17 mouse cellular contexts compared by ENCODE assay signal in genomic region chr2:153703389-153703788, GRCm38 (mm10). TPM values are rescaled to one million over a fixed set of nuclear protein-coding genes. Genes with fewer than 3 reads are reported as not detected.
"Had no signal": no experiment of that assay in that cellular context is flagged by ENCODE, and none has a peak within 500 bp of the region (broad histone marks: within the 10 kb centered on the region; RNA-seq: fewer than 3 reads in every experiment).

No protein-coding gene starts in this region.

- H3K27ac ChIP-seq: kidney, postnatal 0 days; limb, embryonic 13.5 days; liver, embryonic 14.5 days; neural tube, embryonic 12.5 days; stomach, embryonic 15.5 days had no signal

- H3K4me1 ChIP-seq: limb, embryonic 13.5 days; neural tube, embryonic 12.5 days; stomach, embryonic 15.5 days had no signal

- H3K9ac ChIP-seq: limb, embryonic 13.5 days; liver, embryonic 14.5 days; neural tube, embryonic 12.5 days; stomach, embryonic 15.5 days had no signal

- H3K4me2 ChIP-seq: limb, embryonic 13.5 days; neural tube, embryonic 12.5 days; stomach, embryonic 15.5 days had no signal

- H3K36me3 ChIP-seq: limb, embryonic 13.5 days; neural tube, embryonic 12.5 days; stomach, embryonic 15.5 days had no signal

- H3K27me3 ChIP-seq: limb, embryonic 13.5 days; neural tube, embryonic 12.5 days; stomach, embryonic 15.5 days had no signal

- H3K4me3 ChIP-seq: limb, embryonic 13.5 days; neural tube, embryonic 12.5 days; stomach, embryonic 15.5 days had no signal

- H3K9me3 ChIP-seq: limb, embryonic 13.5 days; neural tube, embryonic 12.5 days; stomach, embryonic 15.5 days had no signal

- DNase-seq: kidney, adult 9 months; kidney, postnatal 36 days; layer of hippocampus, adult 9-11 months; layer of hippocampus, postnatal 36 days; lung, adult 18-20 months; right cerebral cortex, postnatal 4 days; spleen, adult 18-20 months; thymus, postnatal 4 days had no signal

RNA-seq across cellular contexts. Expression of gene Dnmt3c, which starts 6.9 kb away (rescaled TPM):
- total RNA-seq: layer of hippocampus, postnatal 36 days; left cerebral cortex, postnatal 36 days; liver, adult 2 months; monocyte, adult 5-6 weeks; neutrophil, adult 5-6 weeks had no signal
- polyA plus RNA-seq: kidney, postnatal 0 days; limb, embryonic 13.5 days; liver, adult 2 months had no signal
